Mouse (Mus musculus): ENCODE measurements around the gene D130040H23Rik. TPM values are rescaled to one million over a fixed set of nuclear protein-coding genes. Genes with fewer than 3 reads are reported as not detected.
"Not testable (repeated sequence)": the region's sequence is repeated elsewhere in the genome, so short reads cannot be mapped to it uniquely, and the experiment has no call there.

The D130040H23Rik gene
- polyA plus RNA-seq (2014; fragmentation: Nextera tagmentation; extraction: Ambion mirVana), result 3.1 and 3.3 TPM in 2 replicates

DNA sequence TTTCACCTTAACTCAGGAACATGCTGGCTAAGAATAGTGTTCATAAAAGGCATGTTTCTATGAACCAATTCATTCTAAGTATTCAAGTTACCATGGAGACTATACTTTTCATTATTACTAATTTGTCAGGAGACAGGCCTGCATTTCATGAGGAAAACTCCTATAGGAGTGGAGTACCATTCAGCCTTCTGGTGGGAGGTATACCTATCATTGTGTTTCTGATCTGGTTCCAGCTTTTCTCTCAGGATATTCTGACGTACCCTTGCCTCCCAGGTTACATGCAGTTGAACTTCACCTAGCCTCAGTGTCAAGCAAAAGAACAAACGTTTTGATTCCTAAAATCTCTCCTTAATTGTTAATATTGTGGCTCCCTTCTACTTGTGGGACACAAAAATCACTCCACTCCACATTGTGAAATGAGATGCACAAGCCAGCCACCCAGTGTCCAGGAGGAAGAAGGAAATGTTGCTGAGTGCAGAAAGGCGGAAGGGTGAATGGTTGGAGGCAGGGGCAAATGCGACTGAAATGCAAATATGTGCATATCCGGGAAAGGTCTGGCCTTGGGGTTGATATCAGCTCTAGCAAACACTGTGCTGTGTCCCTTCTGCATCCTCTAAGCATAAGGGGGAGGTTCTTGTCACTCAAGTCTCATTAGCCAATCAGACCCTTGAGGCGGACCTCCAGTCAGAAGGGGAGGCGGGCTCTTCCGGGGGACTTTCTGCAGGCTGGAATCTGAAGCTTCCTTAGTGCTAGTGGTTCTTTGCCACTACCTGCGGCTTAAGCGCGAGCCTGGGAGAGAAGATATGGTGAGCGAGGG lies at the start of gene D130040H23Rik:
D130040H23Rik (plus strand) TSS at position 695 of the 817 bp plus-strand sequence.
- Histone ChIP-seq H3K4me3 (ENCODE audit: low read depth, low read length) (peak within 1 kb of the TSS; percentile 56), H3K9me3 (ENCODE audit: control insufficient read depth, low read length) (0 out of 2 replicates have a peak, but pooled peaks cover 7% of the 10 kb centered on the region), H3K36me3 (ENCODE audit: control insufficient read depth, insufficient read depth, low read length) (no peaks in the 10 kb centered on the region), H3K27ac (replicated peaks; ENCODE audit: low read depth, low read length) (peak within 1 kb of the TSS; percentile 64; the same call in 1 of the 2 replicates), H3K9ac (ENCODE audit: low read depth, low read length) (peak within 1 kb of the TSS; percentile 75), H3K4me1 (ENCODE audit: control insufficient read depth, insufficient read depth, low read length) (no peaks in the 10 kb centered on the region), H3K4me2 (ENCODE audit: low read depth, low read length) (peak within 1 kb of the TSS; percentile 52), H3K27me3 (replicated peaks; ENCODE audit: control insufficient read depth, insufficient read depth, low read length) (no peaks in the 10 kb centered on the region)
- peak; percentile 96 for DNase-seq (ENCODE audit: low spot score)
- 7% methylated on average over 12 of the region's 12 CpGs for WGBS
- peak; percentile 100 for ATAC-seq (ENCODE audit: low read depth)

DNA sequence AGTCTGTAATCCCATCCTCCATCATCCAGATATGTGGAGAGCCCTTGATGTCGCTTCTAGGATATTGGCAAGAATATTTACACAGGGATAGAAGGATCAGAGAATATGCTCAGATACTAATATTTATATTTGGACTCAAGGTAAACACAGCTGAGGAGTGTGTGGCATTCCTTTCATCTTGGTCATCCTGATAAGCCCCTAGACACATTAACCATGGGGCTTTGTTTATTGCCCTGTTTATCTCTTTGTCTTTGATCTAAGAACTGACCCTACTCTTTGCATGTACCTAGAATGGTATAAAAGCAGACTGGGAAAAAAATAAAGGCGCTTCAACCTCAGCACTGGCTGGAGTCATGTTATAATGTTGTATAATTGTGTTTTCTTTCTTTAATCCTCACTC lies 28.3 kb upstream of the D130040H23Rik start:
- Histone ChIP-seq H3K4me3 (ENCODE audit: low read depth, low read length) (no peak overlapping the region), H3K4me2 (ENCODE audit: low read depth, low read length) (no peak overlapping the region), H3K27me3 (replicated peaks; ENCODE audit: control insufficient read depth, insufficient read depth, low read length) (no peaks in the 10 kb centered on the region), H3K4me1 (ENCODE audit: control insufficient read depth, insufficient read depth, low read length) (no peaks in the 10 kb centered on the region), H3K27ac (replicated peaks; ENCODE audit: low read depth, low read length) (no peak overlapping the region), H3K9ac (ENCODE audit: low read depth, low read length) (no peak overlapping the region), H3K36me3 (ENCODE audit: control insufficient read depth, insufficient read depth, low read length) (no peaks in the 10 kb centered on the region), H3K9me3 (ENCODE audit: control insufficient read depth, low read length) (no peaks in the 10 kb centered on the region)
- WGBS, result 79% methylated on average over 2 of the region's 2 CpGs
- no peak for DNase-seq (ENCODE audit: low spot score)
- ATAC-seq (ENCODE audit: low read depth), result no peak

DNA sequence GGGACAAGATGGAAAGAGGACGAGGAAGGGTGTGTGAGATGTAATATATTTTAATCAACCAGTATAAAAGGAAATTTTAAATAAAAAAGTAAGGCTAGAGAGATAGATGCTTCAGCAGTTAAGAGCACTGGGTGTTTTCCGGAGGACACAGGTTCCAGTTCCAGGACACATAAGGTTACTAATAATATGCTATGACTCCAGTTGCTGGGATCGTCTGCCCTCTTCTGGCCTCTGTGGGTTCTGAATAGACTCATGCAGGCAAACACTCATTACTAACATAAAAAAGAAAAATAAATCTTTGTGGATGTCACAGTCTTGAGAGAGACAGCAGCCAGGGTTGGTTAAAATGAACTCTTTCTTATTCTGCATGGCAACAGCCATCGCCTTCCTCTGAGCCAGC lies 2.4 kb upstream of the D130040H23Rik start:
- no peak overlapping the region for H3K27ac ChIP-seq (replicated peaks; ENCODE audit: low read depth, low read length)
- WGBS, result 62% methylated on average over 4 of the region's 4 CpGs
- H3K4me2 ChIP-seq (ENCODE audit: low read depth, low read length), result no peak overlapping the region
- H3K27me3 ChIP-seq (replicated peaks; ENCODE audit: control insufficient read depth, insufficient read depth, low read length), result no peaks in the 10 kb centered on the region
- no peaks in the 10 kb centered on the region for H3K4me1 ChIP-seq (ENCODE audit: control insufficient read depth, insufficient read depth, low read length)
- no peaks in the 10 kb centered on the region for H3K36me3 ChIP-seq (ENCODE audit: control insufficient read depth, insufficient read depth, low read length)
- no peaks in the 10 kb centered on the region for H3K9me3 ChIP-seq (ENCODE audit: control insufficient read depth, low read length)
- no peak for DNase-seq (ENCODE audit: low spot score)
- no peak overlapping the region for H3K9ac ChIP-seq (ENCODE audit: low read depth, low read length)
- ATAC-seq (ENCODE audit: low read depth), result no peak
- H3K4me3 ChIP-seq (ENCODE audit: low read depth, low read length), result no peak overlapping the region

DNA sequence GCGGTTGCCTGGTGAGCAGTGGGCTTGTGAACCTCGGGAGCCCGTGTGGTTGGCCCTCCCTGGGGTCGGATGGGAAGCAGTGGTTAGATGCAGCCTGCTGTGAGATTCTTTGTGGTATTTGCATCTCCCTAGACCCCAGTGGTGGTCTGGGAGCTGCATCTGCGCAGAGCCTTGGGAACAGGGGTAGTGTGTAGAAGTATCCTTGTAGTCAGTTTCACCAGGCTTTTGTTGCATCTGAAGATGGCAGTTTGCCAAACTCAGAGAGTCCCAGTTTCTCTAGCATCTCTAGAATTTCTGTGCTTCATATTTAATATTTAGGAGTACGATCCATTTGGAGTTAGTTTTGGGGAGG lies 299 bp downstream of the D130040H23Rik start:
- Histone ChIP-seq H3K4me1 (ENCODE audit: control insufficient read depth, insufficient read depth, low read length) (no peaks in the 10 kb centered on the region), H3K36me3 (ENCODE audit: control insufficient read depth, insufficient read depth, low read length) (no peaks in the 10 kb centered on the region), H3K9ac (ENCODE audit: low read depth, low read length) (peak overlapping the region; percentile 75), H3K27me3 (replicated peaks; ENCODE audit: control insufficient read depth, insufficient read depth, low read length) (no peaks in the 10 kb centered on the region), H3K27ac (replicated peaks; ENCODE audit: low read depth, low read length) (peak overlapping the region; percentile 64; the same call in 1 of the 2 replicates), H3K4me2 (ENCODE audit: low read depth, low read length) (peak overlapping the region; percentile 52), H3K9me3 (ENCODE audit: control insufficient read depth, low read length) (0 out of 2 replicates have a peak, but pooled peaks cover 7% of the 10 kb centered on the region), H3K4me3 (ENCODE audit: low read depth, low read length) (peak overlapping the region; percentile 56)
- DNase-seq (ENCODE audit: low spot score), result no peak
- WGBS, result 12% methylated on average over 6 of the region's 6 CpGs
- ATAC-seq (ENCODE audit: low read depth), result peak; percentile 88

DNA sequence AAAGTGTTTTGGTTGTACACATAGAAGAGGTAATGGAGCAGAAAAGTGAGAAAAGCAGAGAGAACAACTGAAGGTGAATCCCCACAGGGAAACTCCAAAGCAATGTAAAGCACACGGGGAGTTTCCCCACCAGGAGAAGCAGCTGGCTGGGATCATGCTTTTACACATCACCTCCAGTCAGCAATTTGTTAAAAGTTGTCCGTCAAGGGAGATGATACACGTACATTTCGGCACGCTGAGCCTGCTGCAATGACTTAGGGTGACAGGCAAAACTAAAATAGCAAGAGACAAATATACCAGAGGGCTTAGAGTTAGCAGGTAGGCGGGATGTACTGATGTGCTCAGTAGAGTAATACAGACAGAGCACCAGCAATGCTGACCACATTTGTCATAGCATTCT lies 1.6 kb downstream of the D130040H23Rik start:
- no peak overlapping the region for H3K27ac ChIP-seq (replicated peaks; ENCODE audit: low read depth, low read length)
- whole genome bisulfite sequencing, result 83% methylated on average over 6 of the region's 6 CpGs
- H3K4me1 ChIP-seq (ENCODE audit: control insufficient read depth, insufficient read depth, low read length), result no peaks in the 10 kb centered on the region
- no peak for ATAC-seq (ENCODE audit: low read depth)
- no peak overlapping the region for H3K9ac ChIP-seq (ENCODE audit: low read depth, low read length)
- no peak overlapping the region for H3K4me2 ChIP-seq (ENCODE audit: low read depth, low read length)
- H3K27me3 ChIP-seq (replicated peaks; ENCODE audit: control insufficient read depth, insufficient read depth, low read length), result no peaks in the 10 kb centered on the region
- H3K4me3 ChIP-seq (ENCODE audit: low read depth, low read length), result no peak overlapping the region
- no peaks in the 10 kb centered on the region for H3K36me3 ChIP-seq (ENCODE audit: control insufficient read depth, insufficient read depth, low read length)
- H3K9me3 ChIP-seq (ENCODE audit: control insufficient read depth, low read length), result peaks cover 17% of the 10 kb centered on the region; the same call in 1 of the 2 replicates
- DNase-seq (ENCODE audit: low spot score), result no peak

DNA sequence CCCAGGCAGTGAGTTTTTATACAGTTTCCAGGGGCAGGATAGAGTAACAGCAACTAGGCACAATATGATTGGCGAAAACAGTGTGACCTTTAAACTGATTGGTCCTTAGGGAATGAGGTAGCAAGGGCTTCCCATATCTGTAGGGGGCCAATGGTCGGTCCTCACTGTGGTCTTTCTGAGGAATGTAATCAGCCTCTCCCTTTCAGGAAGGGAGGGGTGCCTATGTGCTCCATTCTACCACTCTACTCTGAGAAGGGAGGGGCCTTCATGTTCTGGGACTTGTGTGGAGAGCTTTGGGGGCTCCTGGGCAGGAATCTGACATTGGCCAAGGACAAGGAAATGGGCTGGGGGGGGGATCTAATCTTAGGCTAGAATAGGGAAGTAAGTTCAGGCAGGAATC lies 53.9 kb downstream of the D130040H23Rik start:
- Histone ChIP-seq H3K9ac (ENCODE audit: low read depth, low read length) (no peak overlapping the region), H3K27ac (replicated peaks; ENCODE audit: low read depth, low read length) (no peak overlapping the region), H3K36me3 (ENCODE audit: control insufficient read depth, insufficient read depth, low read length) (no peaks in the 10 kb centered on the region), H3K9me3 (ENCODE audit: control insufficient read depth, low read length) (no peaks in the 10 kb centered on the region), H3K27me3 (replicated peaks; ENCODE audit: control insufficient read depth, insufficient read depth, low read length) (no peaks in the 10 kb centered on the region), H3K4me2 (ENCODE audit: low read depth, low read length) (no peak overlapping the region), H3K4me1 (ENCODE audit: control insufficient read depth, insufficient read depth, low read length) (no peaks in the 10 kb centered on the region), H3K4me3 (ENCODE audit: low read depth, low read length) (no peak overlapping the region)
- WGBS, result 62% methylated on average over 2 of the region's 2 CpGs
- ATAC-seq (ENCODE audit: low read depth), result no peak
- no peak for DNase-seq (ENCODE audit: low spot score)

DNA sequence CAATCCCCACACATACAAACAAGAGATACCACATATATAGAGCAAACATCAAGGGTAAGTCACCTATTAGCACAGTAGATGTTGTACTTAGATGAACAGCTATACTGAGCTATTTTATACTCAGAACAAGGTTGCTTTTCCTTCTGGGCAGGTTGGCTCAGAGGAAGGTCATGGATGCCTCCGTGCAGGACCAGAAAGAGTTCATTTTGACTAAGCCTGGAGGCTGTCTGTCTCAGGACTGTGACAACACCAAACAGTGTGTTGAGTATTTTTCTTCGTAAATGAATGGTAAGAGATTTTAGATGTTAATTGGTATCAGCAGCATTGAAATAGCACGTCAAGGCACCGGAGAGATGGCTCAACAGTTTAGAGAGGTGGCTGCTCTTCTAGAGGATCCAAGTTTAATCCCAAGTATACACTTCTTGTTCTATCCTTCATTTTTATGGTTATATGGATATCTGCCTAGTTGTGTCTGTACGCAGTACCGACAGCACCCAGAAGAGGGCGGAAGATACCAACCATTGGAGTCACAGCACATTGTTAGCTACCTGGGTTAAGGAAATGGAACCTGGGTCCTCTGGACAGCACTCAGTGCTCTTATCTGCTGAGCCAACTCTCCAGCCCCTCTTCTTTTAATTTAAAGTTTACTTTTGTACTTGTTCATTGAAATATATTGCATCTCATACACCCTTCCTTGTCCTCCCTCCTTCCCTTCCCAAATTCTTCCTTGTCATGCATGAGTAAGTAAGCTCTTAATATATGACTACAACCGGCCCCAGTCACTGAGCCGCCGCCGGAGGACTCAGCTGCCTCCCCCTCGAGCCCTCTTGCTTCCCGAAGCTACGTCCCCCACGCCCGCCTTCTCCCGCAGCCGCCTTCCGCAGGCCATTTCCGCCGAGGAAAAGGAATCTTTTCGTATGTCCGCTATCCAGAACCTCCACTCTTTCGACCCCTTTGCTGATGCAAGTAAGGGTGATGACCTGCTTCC lies 57.7 kb downstream of the D130040H23Rik start:
- ATAC-seq (ENCODE audit: low read depth), result peak; percentile 89
- Histone ChIP-seq H3K4me1 (ENCODE audit: control insufficient read depth, insufficient read depth, low read length) (no peaks in the 10 kb centered on the region), H3K27ac (replicated peaks; ENCODE audit: low read depth, low read length) (no peak overlapping the region), H3K9me3 (ENCODE audit: control insufficient read depth, low read length) (no peaks in the 10 kb centered on the region), H3K4me3 (ENCODE audit: low read depth, low read length) (peak overlapping the region; percentile 33), H3K9ac (ENCODE audit: low read depth, low read length) (peak overlapping the region; percentile 55), H3K27me3 (replicated peaks; ENCODE audit: control insufficient read depth, insufficient read depth, low read length) (0 out of 2 replicates have a peak, but pooled peaks cover 2% of the 10 kb centered on the region), H3K36me3 (ENCODE audit: control insufficient read depth, insufficient read depth, low read length) (no peaks in the 10 kb centered on the region), H3K4me2 (ENCODE audit: low read depth, low read length) (peak overlapping the region; percentile 59)
- 14% methylated on average over 24 of the region's 24 CpGs for WGBS
- peak; percentile 75 for DNase-seq (ENCODE audit: low spot score)

DNA sequence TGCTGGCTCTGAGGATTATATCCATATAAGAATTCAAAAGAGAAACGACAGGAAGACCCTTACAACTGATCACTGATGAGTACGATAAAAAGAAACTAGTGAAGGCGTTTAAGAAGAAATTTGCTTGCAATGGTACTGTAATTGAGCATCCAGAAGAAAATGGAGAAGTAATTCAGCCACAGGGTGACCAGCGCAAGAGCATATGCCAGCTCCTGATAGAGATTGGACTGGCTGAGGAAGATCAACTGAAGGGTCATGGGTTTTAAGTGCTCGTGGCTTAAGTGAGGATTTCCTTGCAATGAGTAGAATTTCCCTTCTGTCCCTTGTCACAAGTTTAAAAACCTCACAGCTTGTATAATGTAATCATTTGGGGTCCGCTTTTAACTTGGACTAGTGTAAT lies 58.4 kb downstream of the D130040H23Rik start:
- Histone ChIP-seq H3K9ac (ENCODE audit: low read depth, low read length) (peak overlapping the region; percentile 55), H3K4me2 (ENCODE audit: low read depth, low read length) (peak overlapping the region; percentile 59), H3K4me3 (ENCODE audit: low read depth, low read length) (peak overlapping the region; percentile 33)
- not testable (repeated sequence) for H3K4me1 ChIP-seq (ENCODE audit: control insufficient read depth, insufficient read depth, low read length); H3K36me3 ChIP-seq (ENCODE audit: control insufficient read depth, insufficient read depth, low read length); H3K27me3 ChIP-seq (replicated peaks; ENCODE audit: control insufficient read depth, insufficient read depth, low read length); DNase-seq (ENCODE audit: low spot score); H3K27ac ChIP-seq (replicated peaks; ENCODE audit: low read depth, low read length); ATAC-seq (ENCODE audit: low read depth); H3K9me3 ChIP-seq (ENCODE audit: control insufficient read depth, low read length)
- 55% methylated on average over 6 of the region's 6 CpGs for WGBS
